In genomic region chr2:165286361-165287201, GRCm38 (mm10) we compare ENCODE assay signal across 8 mouse cellular contexts. TPM values are rescaled to one million over a fixed set of nuclear protein-coding genes. Genes with fewer than 3 reads are reported as not detected.
DNase-seq lines count a peak whose midpoint lies in the region; ATAC-seq and TF ChIP-seq lines count a peak whose summit lies in the region.

No protein-coding gene starts in this region.

- peak overlapping the region; percentile 66 to 75 for H3K4me3 ChIP-seq in heart, embryonic 14.5 days (ENCODE audit: control insufficient read depth in 1 of 2, insufficient read depth in 1 of 2, low read depth in 1 of 2, low read length in 2 of 2)
- H3K4me3 ChIP-seq in forebrain, embryonic 16.5 days (replicated peaks; ENCODE audit: low read length): peak overlapping the region; percentile 48
- H3K4me3 ChIP-seq in limb, embryonic 10.5 days: peak overlapping the region; percentile 78
- H3K4me3 ChIP-seq in midbrain, embryonic 12.5 days: peak overlapping the region; percentile 80
- H3K4me3 ChIP-seq in stomach, postnatal 0 days (ENCODE audit: low read depth, low read length): peak overlapping the region; percentile 79

- TF ChIP-seq CTCF in stomach, postnatal 0 days (IDR thresholded peaks at IDR 0.05; ENCODE audit: low read depth): no peak

- peaks cover 9 to 11% of the 10 kb centered on the region in 2 experiments for H3K4me1 ChIP-seq in heart, embryonic 14.5 days (ENCODE audit: control insufficient read depth in 2 of 2, insufficient read depth in 2 of 2, low read length in 2 of 2)
- peaks cover 40% of the 10 kb centered on the region for H3K4me1 ChIP-seq in forebrain, embryonic 16.5 days (replicated peaks; ENCODE audit: control insufficient read depth, insufficient read depth, low read length)
- H3K4me1 ChIP-seq in limb, embryonic 10.5 days: peaks cover 41% of the 10 kb centered on the region
- H3K4me1 ChIP-seq in midbrain, embryonic 12.5 days: peaks cover 29% of the 10 kb centered on the region
- H3K4me1 ChIP-seq in stomach, postnatal 0 days (replicated peaks; ENCODE audit: control insufficient read depth, insufficient read depth): peaks cover 4% of the 10 kb centered on the region; the same call in 1 of the 2 replicates

- no peak for TF ChIP-seq EP300 in stomach, postnatal 0 days (optimal IDR thresholded peaks at IDR 0.05)

- no peak overlapping the region for H3K27ac ChIP-seq in heart, embryonic 14.5 days (replicated peaks in 1 of 2; ENCODE audit: control insufficient read depth in 1 of 2, insufficient read depth in 1 of 2, low read depth in 2 of 2, low read length in 2 of 2)
- H3K27ac ChIP-seq in forebrain, embryonic 16.5 days (ENCODE audit: low read length): no peak overlapping the region
- H3K27ac ChIP-seq in limb, embryonic 10.5 days: peak overlapping the region; percentile 86; the same call in 1 of the 2 replicates
- no peak overlapping the region for H3K27ac ChIP-seq in midbrain, embryonic 12.5 days (replicated peaks)
- peak overlapping the region; percentile 35; the same call in 1 of the 2 replicates for H3K27ac ChIP-seq in stomach, postnatal 0 days (replicated peaks)

- no peak for ATAC-seq in heart, embryonic 14.5 days (ENCODE audit: insufficient number of reproducible peaks, insufficient read depth, low FRiP score, low read depth)
- no peak for ATAC-seq in forebrain, embryonic 16.5 days
- ATAC-seq in midbrain, embryonic 12.5 days (ENCODE audit: low FRiP score, low read depth): no peak
- no peak for ATAC-seq in stomach, postnatal 0 days (ENCODE audit: low FRiP score, low TSS enrichment)

- H3K27me3 ChIP-seq in heart, embryonic 14.5 days (ENCODE audit: control insufficient read depth, insufficient read depth, low read length): no peaks in the 10 kb centered on the region
- no peaks in the 10 kb centered on the region for H3K27me3 ChIP-seq in forebrain, embryonic 16.5 days (replicated peaks; ENCODE audit: control insufficient read depth, insufficient read depth, low read length)
- H3K27me3 ChIP-seq in limb, embryonic 10.5 days (ENCODE audit: low read depth, poor library complexity, severe bottlenecking): no peaks in the 10 kb centered on the region
- no peaks in the 10 kb centered on the region for H3K27me3 ChIP-seq in midbrain, embryonic 12.5 days
- no peaks in the 10 kb centered on the region for H3K27me3 ChIP-seq in stomach, postnatal 0 days (ENCODE audit: control insufficient read depth, insufficient read depth, low read length)

- 59% methylated on average over 18 of the region's 18 CpGs for WGBS in heart, embryonic 14.5 days
- WGBS in forebrain, embryonic 16.5 days: 66% methylated on average over 18 of the region's 18 CpGs
- 71% methylated on average over 18 of the region's 18 CpGs for WGBS in limb, embryonic 10.5 days
- 73% methylated on average over 18 of the region's 18 CpGs for WGBS in midbrain, embryonic 12.5 days
- whole genome bisulfite sequencing in stomach, postnatal 0 days: 62% methylated on average over 18 of the region's 18 CpGs

- H3K4me2 ChIP-seq in heart, embryonic 14.5 days (ENCODE audit: low read length): peak overlapping the region; percentile 95
- H3K4me2 ChIP-seq in forebrain, embryonic 16.5 days (ENCODE audit: low read length): peak overlapping the region; percentile 91
- peak overlapping the region; percentile 94 for H3K4me2 ChIP-seq in midbrain, embryonic 12.5 days (replicated peaks)
- H3K4me2 ChIP-seq in stomach, postnatal 0 days (replicated peaks; ENCODE audit: low read depth): peak overlapping the region; percentile 82

- no peak for DNase-seq in heart, postnatal 25 days (ENCODE audit: low spot score)
- DNase-seq in MEL-GATA-1-ER (ENCODE audit: extremely low read depth, low read depth): peak; percentile 50
- no peak for DNase-seq in limb, embryonic 10.5 days (ENCODE audit: low spot score)
- no peak for DNase-seq in stomach, postnatal 0 days (ENCODE audit: low spot score)
- DNase-seq in kidney, adult 11 months: no peak

- H3K9me3 ChIP-seq in heart, embryonic 14.5 days (ENCODE audit: control insufficient read depth, low read length): no peaks in the 10 kb centered on the region
- no peaks in the 10 kb centered on the region for H3K9me3 ChIP-seq in forebrain, embryonic 16.5 days (ENCODE audit: control insufficient read depth, low read length)
- no peaks in the 10 kb centered on the region for H3K9me3 ChIP-seq in limb, embryonic 10.5 days (replicated peaks)
- H3K9me3 ChIP-seq in midbrain, embryonic 12.5 days: no peaks in the 10 kb centered on the region
- no peaks in the 10 kb centered on the region for H3K9me3 ChIP-seq in stomach, postnatal 0 days (ENCODE audit: control insufficient read depth, low read length)

- intact Hi-C loops in heart, postnatal 25 days (cut with DNase I): loop anchor here (5.0 kb wide), 1 partner anchor 41 kb away; the partner anchor contains the start of gene Elmo2

- peaks cover 30% of the 10 kb centered on the region for H3K36me3 ChIP-seq in heart, embryonic 14.5 days (ENCODE audit: control insufficient read depth, insufficient read depth, low read length)
- H3K36me3 ChIP-seq in forebrain, embryonic 16.5 days (ENCODE audit: control insufficient read depth, insufficient read depth): peaks cover 16% of the 10 kb centered on the region
- H3K36me3 ChIP-seq in limb, embryonic 10.5 days: peaks cover 43% of the 10 kb centered on the region
- peaks cover 29% of the 10 kb centered on the region for H3K36me3 ChIP-seq in midbrain, embryonic 12.5 days
- H3K36me3 ChIP-seq in stomach, postnatal 0 days (ENCODE audit: control insufficient read depth, insufficient read depth, low read length): peaks cover 12% of the 10 kb centered on the region

- H3K9ac ChIP-seq in heart, embryonic 14.5 days (ENCODE audit: low read length): peak overlapping the region; percentile 84
- H3K9ac ChIP-seq in forebrain, embryonic 16.5 days (replicated peaks; ENCODE audit: low read depth, low read length): peak overlapping the region; percentile 54
- H3K9ac ChIP-seq in midbrain, embryonic 12.5 days (replicated peaks): peak overlapping the region; percentile 78
- H3K9ac ChIP-seq in stomach, postnatal 0 days (ENCODE audit: low read length): peak overlapping the region; percentile 76

RNA-seq across cellular contexts. Expression of gene Slc35c2, which starts 1.1 kb away (rescaled TPM):
- polyA plus RNA-seq in heart, embryonic 14.5 days (2014; fragmentation: Nextera tagmentation; extraction: Ambion mirVana): 34.0 and 38.0 TPM in 2 replicates
- total RNA-seq in heart, postnatal 25 days (2021): 10 to 100 TPM; 18.3 to 21.4 TPM
- polyA plus RNA-seq in forebrain, embryonic 16.5 days (2015; fragmentation: Nextera tagmentation; extraction: Ambion mirVana): 60.3 and 62.4 TPM in 2 replicates
- polyA plus RNA-seq in limb, embryonic 10.5 days (2016; fragmentation: Nextera tagmentation; extraction: Ambion mirVana): 61.3 and 65.5 TPM in 2 replicates
- polyA plus RNA-seq in midbrain, embryonic 12.5 days (2016; fragmentation: Nextera tagmentation; extraction: Ambion mirVana): 61.6 and 67.1 TPM in 2 replicates
- 38.5 and 39.3 TPM in 2 replicates for polyA plus RNA-seq in stomach, postnatal 0 days (2015; fragmentation: Nextera tagmentation; extraction: Ambion mirVana)

RNA-seq across cellular contexts. Expression of gene Elmo2, which starts 39.7 kb away (rescaled TPM):
- polyA plus RNA-seq in heart, embryonic 14.5 days (2014; fragmentation: Nextera tagmentation; extraction: Ambion mirVana): 40.1 and 44.9 TPM in 2 replicates
- 10 to 100 TPM; 18.8 to 20.5 TPM for total RNA-seq in heart, postnatal 25 days (2021)
- 107 and 115 TPM in 2 replicates for polyA plus RNA-seq in forebrain, embryonic 16.5 days (2015; fragmentation: Nextera tagmentation; extraction: Ambion mirVana)
- 76.9 and 94.2 TPM in 2 replicates for polyA plus RNA-seq in limb, embryonic 10.5 days (2016; fragmentation: Nextera tagmentation; extraction: Ambion mirVana)
- polyA plus RNA-seq in midbrain, embryonic 12.5 days (2016; fragmentation: Nextera tagmentation; extraction: Ambion mirVana): 88.2 and 89.3 TPM in 2 replicates
- polyA plus RNA-seq in stomach, postnatal 0 days (2015; fragmentation: Nextera tagmentation; extraction: Ambion mirVana): 21.2 and 22.6 TPM in 2 replicates

RNA-seq across cellular contexts. Expression of gene Cdh22, which starts 51.9 kb away (rescaled TPM):
- polyA plus RNA-seq in heart, embryonic 14.5 days (2014; fragmentation: Nextera tagmentation; extraction: Ambion mirVana): 0.11 TPM in 1 of 2 replicates, not detected in the other
- total RNA-seq in heart, postnatal 25 days (2021): under 1 TPM; 0.36 to 0.42 TPM
- 3.7 and 5.6 TPM in 2 replicates for polyA plus RNA-seq in forebrain, embryonic 16.5 days (2015; fragmentation: Nextera tagmentation; extraction: Ambion mirVana)
- polyA plus RNA-seq in limb, embryonic 10.5 days (2016; fragmentation: Nextera tagmentation; extraction: Ambion mirVana): 0.46 and 0.94 TPM in 2 replicates
- polyA plus RNA-seq in midbrain, embryonic 12.5 days (2016; fragmentation: Nextera tagmentation; extraction: Ambion mirVana): 14.8 and 18.8 TPM in 2 replicates
- polyA plus RNA-seq in stomach, postnatal 0 days (2015; fragmentation: Nextera tagmentation; extraction: Ambion mirVana): 0.05 and 0.08 TPM in 2 replicates

Comparison
In these comparisons a context has a peak if more than half of its experiments do, and no peak if none do; other contexts are left out.
1. H3K27ac ChIP-seq: peak in limb, embryonic 10.5 days (single experiment) and stomach, postnatal 0 days (single experiment); none in heart, embryonic 14.5 days (0 of 2), forebrain, embryonic 16.5 days (single experiment) and midbrain, embryonic 12.5 days (single experiment).
2. Peak in every context shown above with its lines, with median percentiles within 50 percentile points of each other: H3K4me2 ChIP-seq, H3K4me3 ChIP-seq and H3K9ac ChIP-seq.